Mouse (Mus musculus): ENCODE data around the gene Rps6ka3.

DNA sequence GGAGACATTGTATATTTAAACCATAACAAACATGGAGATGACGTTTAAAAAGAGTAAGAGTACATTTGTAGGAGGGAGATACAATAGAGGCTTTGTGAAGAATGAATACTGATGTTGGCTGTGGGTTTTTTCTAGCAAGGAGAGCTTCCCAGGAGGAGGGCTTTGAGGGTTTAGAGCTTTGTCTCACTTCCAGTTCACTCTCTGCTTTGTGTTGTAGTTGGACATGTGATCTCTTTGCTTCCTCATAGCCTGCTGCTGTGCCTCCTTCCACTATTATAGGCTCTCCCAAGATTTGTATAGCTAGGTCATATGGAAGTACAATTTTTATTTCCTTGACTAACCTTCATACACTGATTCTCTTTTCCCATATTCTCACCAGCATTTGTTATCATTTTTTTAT, 27.2 kb downstream of the Rps6ka3 start:
- no peak for TF ChIP-seq EP300 (IDR thresholded peaks at IDR 0.05; ENCODE audit: low read depth)
- no peak for TF ChIP-seq CTCF (IDR thresholded peaks at IDR 0.05; ENCODE audit: low read depth)
